Mouse (Mus musculus) E14TG2a.4 (cell line): ENCODE results near the gene L3hypdh.

ENCODE experiments used
- CTCF ChIP-seq: conservative IDR thresholded peaks from 2 replicates; pipeline ENCODE4 v1.5.1; 2014; ENCODE audit warnings: low read length
- POU5F1 ChIP-seq: IDR thresholded peaks from 2 replicates; pipeline ENCODE4 v1.6.1; 2014; ENCODE audit warnings: low read length, borderline replicate concordance

DNA sequence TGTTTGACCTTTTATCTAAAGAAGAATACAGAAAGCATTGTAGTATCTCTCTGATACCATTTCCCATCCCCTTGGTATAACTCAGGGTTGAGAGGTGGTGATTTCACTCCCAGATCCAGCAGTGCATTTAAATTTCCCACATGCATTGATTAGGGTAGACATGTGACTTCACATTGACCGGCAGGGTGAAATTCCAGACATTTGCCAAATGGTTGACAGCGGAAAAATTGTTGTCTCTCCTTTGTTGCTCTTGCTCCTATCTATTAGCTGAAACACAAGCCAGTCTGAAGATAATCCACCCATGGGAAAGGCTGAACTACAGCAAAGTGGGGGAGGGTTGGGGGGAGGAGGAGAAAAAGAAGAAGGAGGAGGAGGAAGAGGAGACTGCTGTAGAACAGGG lies 46.4 kb downstream of the L3hypdh start:
- no peak for TF ChIP-seq CTCF
- TF ChIP-seq POU5F1, result no peak
